Mouse (Mus musculus): ENCODE measurements at regions not wholly inside any gene's neighbourhood (a gene's known extent, or its start where the extent isn't known, plus 50 kb on each side); places are given as distances from the start of the nearest gene placed in this dataset.

DNA sequence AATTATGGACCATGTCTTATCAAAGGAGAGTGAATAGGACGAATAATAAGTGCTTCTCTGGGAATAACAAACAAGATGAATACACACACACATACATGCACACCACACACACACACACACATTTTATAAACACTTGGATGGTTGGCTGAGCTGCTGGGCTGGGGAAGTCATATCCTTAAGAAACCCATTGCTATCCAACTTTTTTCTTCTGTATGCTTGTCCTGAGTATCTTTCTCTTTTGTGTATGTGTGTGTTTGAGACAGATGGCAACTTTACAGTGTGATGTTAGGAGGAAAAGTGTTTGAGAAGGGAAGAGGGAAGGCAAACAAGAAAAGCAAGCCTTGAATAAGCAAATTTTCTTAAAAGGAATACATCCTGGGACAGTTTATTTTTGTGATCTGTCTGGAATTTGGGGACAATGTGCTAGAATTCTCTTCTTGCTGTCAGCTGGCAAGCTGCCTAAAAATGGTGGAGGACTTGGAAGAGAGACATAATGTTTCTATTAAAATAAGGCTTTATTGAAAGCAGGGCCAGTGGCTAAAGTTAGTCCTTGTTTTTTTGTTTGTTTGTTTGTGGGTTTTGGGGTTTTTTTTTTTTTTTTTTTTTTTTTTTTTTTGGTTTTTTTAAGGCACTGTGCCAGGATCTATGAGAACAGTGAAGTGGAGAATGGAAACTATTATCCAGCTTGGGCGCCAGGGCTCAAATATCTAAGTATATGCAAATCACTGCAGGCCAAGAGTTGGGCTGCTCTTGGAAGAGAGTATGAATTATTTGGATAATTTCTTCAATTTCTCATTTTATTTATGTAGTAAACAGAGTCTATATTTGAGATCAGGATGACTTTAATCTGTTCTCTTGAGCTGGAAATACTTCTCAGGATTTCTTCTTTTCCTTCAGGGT is 766.2 kb downstream of the Bcl11a start:
- no peak for DNase-seq

DNA sequence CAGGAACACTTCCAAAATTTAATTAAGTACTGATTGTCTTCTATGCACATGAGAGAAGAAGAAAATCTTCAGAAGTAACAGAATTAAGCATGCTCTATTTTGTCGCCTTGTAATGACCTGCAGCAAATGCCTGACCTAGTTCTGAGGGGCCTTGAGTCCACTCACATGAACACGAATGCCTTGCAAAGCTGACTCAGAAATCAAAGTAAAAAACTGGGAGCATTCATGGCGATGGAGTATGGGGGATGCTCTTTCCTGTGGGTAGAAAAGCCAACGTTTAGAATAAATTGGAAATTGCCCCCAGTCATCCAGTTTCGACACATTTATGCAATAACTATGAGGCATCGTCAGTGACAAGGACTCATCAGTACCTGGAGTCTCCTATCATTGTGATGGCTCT is 779.1 kb downstream of the Bcl11a start:
- no peak for DNase-seq

DNA sequence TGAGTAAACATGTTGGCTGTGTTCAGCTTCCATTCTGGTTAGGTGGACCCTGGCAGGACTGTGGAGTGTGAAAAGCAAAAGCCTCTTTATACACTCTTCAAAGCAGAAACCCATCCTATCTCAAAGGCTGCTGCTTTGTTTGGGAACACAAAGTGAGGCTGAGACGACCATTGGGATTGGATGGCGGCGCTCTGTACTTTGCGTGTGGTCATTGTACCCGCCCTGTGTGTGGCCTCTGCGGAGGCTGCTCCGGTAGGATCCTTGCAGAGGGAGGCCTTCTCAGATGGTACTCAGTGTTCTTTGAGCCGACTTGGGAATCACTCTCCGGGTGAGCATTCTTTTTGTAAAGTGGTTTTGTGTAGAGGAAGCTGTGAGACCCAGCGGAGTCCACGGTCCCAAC is 786.8 kb downstream of the Bcl11a start:
- no peak for DNase-seq

DNA sequence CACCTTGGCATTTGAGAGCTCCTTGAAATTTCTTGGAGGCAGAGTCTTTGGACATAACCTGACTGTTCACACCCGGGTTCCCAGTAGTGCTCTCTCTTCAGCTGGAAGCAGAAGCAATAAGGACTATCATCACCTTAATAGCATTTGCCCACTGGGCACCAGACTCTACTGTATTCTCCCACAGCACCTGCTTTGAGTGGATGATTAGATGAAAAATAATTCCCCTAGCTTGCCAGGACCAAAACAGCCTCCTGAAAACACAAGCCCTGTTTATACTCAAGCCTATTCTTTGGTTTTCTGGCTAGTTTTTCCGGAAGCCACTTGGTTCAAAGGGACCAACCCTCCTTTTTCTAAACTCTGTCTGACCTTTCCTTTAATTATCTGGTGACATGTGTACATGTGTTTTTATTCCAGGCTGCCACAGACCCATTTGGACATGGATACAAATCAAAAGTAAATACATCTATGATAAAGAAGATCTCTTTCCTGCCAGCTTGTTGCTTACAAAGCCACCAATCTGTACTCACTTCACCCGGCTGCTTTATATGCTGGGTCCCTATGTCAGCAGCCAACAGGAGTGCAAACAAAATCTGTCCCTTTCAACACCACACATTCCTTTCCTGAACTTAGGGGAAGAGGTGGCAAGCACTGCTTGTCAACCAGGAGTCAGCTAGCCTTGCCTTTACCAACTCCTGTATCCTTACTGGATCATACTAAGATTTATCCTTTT is 787.4 kb downstream of the Bcl11a start:
- no peak for DNase-seq
